Mouse (Mus musculus) right cerebral cortex, postnatal 25 days (tissue): ENCODE measurements around the gene Fras1.
A peak's percentile ranks its signal among the peaks of the same experiment; 100 is the strongest.

Experiments
- DNase-seq: peaks from one replicate; pipeline ENCODE4 v3.0.0; 2022

Gene Fras1

DNA sequence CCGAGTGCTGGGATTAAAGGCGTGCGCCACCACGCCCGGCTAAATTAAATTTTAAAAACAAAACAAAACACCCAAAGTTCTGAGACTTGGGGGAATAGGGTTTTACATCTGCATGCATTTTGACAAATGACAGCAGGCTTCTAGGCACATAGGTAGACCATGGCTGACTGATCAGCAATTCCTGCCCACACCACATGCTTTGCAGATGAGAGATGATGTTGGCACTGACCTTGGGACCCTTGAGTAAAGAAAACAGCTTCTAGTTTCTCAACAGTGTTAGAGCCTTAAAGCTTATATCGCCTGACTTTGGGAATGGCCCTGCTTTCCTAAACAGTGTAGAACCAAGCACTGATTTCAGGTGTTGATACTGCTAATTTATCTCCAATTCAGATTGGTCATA lies 216.9 kb downstream of the Fras1 start:
- DNase-seq: no peak

DNA sequence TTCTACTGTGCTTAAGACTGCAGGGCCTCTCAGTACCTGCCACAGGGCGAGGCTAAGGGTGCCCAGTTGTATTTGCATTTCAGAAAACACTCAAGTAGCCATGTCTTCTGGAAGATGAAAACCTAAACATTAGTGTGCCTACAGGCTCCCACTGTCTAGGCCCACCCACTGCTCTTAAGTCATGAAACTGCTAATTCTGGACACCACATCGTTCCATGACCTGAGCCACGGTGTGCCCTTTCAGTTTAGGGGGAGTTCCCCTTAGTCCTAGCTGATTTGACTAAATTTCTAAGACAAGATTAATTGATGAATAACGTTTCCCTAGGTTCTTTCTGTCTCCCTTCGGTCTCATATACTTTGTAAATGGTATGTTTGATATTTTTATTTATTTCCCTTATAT lies 222.0 kb downstream of the Fras1 start:
- DNase-seq: no peak

DNA sequence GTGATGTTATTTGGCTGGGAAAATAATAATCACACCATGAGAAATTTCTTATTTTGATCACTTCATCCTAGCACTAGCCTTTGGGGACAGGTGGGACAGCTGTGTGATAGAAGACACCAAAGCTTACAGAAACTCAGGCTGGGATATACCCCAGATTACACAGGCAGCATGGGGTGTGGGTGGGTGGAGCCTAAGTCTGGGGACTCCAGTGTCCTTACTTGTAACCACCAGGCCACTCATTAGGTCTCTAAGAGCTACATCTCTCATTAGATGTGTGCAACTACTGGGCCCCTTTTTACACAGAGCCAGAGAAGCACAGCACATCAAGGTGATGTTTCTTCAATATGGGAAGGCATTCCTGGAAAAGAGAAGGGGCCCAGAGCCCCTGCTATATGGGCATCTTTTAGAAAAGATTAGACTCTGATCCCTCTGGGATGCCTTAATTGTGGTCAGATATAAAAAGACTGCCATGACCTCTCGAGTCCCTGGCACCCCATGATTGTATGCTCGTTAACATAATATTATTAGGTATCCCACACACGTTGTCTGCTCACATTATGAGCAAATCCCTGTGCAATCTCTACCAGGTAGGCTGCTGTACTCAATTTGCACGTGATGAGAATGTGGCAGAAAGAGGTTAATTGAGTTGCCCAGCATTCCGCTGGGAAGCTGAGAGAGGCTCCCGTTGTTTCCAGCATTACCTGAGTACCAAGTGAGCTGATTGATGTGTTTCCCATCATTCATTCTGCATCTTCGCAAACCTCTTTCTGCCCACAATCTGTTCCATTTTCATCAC lies 230.4 kb downstream of the Fras1 start:
- DNase-seq: no peak

DNA sequence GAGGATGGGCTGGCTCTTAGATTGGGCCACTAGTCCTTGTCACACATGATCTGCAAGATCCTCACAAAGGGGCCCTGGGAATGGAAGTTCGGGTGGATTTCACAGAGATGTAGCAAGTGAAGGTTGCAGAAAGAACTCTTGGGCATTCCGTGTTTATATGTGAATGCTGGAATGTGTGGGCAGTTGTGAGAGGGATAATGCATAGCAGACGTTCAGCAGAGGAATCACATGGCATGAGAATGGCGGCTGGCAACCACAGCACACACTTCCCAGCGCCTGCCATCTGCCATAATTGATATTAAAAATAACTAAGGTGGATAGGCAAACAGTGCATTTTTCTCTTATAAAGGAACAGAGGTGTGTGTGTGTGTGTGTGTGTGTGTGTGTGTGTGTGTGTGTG lies 234.3 kb downstream of the Fras1 start:
- peak; percentile 11 for DNase-seq

DNA sequence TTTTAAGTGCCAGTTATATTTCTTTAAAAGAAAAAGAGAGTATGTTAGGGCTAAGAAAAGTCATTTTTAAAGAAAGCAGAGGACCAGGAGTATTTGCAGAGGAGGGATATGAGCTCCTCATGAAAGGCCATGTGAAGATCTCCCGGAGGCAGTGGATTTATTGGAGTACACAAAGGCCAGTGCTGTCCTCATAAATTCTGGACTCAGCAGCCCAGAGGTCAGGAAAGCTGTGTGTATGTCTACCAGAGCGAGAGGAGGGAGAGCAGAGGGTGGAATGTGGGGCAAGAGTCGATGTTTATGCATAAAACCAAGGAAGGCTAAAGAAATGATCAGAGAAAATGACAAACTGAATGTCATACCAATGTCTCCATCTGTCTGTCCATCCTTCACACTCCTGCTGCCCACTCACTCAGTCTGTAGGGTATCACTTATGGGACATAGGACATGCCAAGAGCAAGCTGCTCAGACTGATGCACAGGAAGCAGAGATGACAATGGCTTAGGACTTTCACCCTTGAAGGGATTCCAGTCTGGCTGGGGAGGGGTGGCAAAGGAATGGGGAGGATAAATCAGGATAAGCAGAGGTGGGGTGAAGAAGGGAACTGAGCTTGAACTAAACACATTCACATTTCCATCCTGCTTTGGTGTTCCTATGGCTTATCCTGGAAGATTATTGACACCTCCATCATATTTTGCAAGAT lies 235.0 kb downstream of the Fras1 start:
- DNase-seq: no peak

DNA sequence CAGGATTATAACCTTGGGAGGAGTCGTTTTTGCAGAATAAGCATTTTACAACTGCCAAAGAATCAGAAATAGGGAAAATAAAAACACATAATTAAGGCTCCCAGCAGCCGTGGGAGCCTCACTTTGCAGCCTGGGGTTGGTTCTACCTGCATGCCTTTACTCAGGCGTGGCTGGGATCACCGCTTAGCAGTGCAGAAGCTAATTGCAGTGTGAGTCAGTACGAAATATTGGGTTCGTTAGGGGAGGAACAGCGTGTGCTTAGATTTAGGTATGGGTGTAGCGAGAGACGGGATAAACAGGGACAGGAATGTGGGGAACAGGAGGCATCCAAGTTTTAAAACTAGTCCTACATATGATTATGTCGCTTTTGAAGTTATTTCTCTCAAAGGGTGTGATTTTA lies 238.3 kb downstream of the Fras1 start:
- DNase-seq: no peak

DNA sequence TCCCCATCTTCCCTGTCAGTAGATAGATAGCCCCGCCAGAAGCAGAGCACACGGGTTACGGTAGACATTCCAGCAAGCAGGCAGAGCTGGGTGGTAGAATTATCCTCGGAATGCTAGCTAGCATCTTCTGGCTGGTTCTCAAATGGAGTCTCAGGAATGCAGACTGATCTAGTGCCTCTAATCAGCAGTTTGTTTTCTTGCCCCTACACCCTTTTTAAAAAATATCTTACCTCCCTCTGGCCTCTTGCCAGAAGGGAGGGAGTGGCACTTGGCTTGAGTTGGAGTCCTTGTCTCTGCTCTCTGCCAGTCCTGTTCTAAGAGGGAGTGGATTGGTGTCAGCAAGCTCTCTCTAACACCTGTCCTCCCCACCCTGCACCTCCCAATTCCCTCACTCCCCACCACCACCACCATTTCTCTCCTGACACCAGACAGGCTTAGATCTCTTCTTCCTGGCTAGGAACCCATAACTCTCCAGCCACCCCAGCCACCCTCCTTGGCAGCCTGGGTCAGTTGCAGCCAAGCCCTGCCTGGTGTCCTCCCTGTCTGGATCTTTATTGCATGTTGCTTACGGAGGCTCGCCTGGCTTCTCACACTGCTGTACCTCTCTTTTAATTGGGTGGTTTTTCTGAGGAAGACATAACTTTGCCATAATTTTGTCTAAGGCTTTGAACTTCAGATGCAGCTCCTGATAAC lies 243.3 kb downstream of the Fras1 start:
- DNase-seq: no peak

DNA sequence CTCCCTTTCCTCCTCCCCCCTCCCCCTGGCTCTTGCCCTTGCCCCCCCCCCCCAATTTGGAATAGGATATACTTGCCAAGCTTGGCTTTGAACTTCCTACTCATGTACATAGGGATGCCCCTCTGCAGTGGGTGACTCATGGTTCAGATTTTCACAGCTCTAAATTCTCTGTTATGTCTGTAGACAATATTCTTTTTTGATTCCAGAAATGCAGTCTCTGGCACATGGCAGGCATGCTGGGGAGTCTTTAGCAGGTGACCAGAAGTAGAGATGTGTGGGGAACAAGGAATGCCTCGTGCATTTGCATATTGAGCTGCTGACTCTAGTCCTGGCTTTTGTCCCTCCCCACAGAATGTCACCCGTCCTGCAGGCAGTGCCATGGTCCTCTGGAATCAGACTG lies 244.3 kb downstream of the Fras1 start:
- DNase-seq: no peak

DNA sequence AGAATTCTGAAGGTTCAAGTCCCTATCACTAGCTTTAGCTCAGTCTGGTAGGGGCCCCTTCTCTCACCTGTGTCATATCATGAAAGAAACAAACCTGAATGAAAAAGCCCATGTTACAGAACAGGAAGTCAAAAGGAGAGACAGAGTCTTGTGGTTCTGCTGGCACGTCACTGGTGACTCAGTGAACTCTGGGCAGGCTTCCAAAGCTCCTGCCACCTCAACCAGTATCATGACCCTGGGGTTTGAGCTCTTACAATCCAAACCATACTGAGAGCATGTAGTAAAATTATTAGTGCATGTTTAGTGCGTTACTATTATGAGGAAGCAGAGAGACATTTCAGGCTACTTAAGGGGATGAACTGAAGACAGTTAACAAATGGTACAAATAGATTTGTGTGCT lies 246.5 kb downstream of the Fras1 start:
- no peak for DNase-seq

DNA sequence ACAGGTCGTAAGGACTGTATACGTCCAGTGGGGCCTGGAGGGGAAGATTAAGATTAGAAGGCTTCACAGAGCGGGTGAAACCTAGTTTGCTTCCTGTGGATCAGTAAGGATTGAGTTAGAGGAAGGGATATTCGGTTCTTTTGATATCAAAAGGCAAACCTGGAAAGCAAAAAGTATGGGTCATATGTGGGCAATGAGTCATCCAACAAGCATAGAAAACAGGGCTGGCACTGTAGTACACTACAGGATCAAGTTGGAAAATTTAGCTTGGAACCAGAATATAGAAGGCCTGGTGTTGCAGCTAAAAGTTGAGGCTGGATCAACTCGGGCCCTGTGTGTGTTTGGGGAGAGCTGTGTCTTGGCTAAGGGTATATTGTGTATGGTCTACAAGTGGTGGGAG lies 246.9 kb downstream of the Fras1 start:
- DNase-seq: no peak

DNA sequence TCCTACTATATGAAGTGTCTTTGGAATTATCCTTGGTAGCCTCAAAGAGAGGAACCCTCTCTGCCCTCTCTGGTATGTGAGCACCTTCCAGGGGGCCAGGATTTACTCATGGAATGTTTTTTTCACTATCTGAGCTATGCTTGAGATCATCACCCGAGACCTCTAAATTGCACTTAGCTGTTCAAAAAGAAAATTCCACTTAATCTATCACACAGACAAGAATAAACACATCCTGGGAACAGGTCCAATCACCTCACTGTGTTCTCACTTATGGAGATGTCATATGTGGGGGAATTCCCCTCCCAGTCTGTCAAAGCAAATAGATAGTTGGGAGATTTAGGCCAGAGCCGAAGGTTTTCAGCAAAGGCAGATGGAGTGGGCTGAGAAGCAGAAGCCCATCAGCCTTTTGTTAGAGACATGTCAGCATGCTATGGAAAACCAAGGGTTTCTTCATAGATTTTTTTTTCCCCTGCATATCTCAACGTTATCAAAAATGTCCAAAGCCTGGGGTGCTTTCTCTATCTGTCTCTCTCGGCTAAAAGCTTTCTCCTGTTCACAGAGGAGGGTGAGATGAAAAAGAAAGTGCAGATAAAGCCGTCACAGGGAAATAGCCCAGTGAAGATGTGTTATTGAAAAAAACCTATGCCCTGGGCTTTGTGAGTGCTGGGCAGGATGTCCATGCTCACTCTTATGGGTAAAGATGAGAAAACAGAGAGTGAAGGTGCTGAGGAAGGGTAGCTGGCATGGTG lies 249.0 kb downstream of the Fras1 start:
- no peak for DNase-seq

DNA sequence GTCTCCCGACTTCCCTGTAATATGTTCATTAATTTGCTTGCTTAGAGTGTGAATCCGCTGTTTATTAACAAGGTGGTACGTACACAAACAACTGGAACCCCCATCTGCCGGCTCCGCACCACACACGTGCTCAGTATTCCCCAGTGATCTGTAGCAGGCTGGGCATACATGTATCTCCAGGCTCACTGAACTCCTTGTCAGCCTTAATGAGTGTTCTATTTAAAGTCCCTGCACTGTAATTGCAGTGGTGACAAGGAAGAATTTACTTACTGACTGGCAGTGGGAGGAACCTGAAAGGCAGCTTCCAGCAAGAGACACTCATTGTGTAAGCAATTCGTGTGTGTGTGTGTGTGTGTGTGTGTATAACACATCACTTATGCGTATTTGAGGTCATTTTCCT lies 256.1 kb downstream of the Fras1 start:
- DNase-seq: no peak

DNA sequence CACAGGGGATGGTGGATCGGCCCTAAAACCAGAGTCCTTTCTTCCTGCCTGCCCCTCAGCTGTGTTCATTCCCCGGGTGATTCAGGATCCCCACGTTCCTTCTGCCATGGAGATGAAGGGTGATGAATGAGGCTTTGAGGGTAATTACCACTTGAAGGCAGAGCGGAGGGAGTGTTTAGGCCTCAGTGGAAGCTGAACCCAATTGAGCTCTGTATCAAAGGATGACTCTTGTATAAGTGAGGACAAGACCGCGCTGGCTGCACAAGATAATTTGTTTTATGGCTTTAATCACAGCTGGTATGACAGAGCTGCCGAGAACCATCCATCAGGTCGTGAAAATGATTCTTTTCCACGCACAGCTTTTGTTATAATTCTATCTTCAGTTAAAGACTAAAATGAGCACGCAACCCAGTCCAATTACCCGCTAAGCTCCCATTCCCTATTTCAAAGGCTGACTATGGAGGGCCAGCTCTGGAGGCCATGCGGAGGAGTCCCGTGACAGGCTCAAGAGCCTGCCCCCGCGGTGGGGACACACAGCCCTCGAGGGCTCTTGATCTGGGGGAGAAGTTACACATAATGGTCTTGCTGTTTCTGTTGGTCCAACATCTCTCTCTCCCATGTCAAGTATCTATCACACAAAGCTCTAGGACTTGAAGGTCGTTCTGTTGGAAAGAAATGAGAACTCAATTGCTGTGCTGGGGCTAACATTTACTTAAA lies 261.5 kb downstream of the Fras1 start:
- no peak for DNase-seq

DNA sequence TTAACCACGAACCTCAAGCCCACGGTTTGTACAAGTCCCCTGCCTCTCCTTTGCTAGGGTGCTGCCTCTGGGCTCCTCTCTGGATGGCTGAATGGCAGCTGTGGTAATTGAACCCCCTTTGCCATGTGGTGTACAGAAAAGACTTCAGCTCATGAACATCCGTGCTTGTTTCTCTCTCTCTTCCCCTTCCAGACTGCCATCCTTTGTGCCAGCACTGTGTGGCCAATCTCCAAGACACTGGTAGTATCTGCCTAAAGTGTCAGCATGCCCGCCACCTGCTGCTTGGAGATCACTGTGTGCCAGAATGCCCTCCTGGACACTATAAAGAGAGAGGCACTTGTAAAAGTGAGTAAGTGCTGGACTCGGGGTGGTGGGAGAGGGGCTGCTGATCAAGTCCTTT lies 262.1 kb downstream of the Fras1 start:
- DNase-seq: no peak

DNA sequence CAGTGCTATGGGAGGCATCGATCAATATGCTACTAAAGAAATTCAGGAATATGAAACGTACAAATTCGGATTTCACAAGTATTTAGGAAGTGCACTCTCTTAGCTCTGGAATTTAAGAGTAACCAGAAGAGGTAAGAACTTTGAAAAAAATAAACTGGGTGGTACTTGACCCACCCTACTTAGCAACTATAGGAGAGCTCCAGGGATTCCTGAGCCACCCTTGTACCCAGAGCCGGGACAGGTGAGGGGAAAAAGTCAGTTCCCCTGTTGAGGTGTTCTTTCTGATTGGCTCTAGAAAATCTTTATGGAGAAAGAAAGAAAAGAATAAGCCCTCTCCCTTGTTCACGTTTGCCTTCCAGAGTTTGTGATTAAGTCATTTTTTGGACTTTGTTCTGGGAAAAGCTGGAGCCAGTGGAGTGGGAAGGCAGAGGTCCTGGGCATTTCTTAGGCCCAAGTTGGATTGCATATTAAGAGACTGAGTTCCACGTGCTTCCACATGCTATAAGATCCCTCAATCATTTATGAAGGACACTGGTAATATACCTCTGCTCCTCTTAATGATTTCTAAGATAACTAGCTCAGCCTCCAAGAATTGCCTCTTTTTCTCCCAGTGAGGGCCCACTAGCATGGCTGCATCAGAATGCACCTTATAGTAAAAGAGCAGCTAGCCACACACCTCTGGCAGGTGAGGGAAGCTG lies 265.6 kb downstream of the Fras1 start:
- no peak for DNase-seq

DNA sequence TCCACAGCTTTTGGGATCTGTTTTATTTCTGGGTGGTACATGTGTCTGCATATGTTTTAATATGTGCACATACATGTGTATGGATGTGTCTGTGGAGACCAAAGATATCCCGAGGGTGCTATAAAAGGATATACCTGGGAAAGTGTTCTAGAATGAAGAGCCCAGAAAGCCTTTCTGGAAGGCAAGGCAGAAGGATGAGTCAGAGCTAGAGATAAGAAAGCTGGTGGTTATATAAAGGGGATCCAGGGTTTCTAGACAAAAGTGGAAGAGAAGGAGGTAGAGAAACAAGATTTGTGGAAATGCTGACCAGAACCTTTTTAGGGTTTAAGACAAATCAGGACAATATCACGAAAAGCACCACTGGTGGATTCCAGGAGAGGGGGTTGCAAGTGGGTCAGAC lies 267.5 kb downstream of the Fras1 start:
- DNase-seq: no peak

DNA sequence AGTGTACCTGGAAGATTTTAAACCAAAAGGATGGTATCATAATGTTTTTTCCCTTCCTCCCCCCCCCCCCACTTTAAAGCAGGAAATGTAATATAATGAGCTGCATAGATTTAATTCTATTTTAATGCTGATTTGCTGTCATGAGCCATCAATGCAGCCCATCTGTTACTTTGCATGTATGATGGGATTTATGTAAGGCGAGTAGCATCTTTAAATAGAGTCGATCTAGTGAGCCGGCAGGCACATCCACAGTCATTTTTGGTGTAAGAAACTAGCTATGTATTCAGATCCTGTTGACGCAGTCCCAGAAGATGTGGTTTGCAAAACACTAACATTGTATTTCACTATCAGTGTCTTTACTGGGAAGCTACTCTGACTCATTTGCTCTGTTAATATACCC lies 301.9 kb downstream of the Fras1 start:
- DNase-seq: no peak

DNA sequence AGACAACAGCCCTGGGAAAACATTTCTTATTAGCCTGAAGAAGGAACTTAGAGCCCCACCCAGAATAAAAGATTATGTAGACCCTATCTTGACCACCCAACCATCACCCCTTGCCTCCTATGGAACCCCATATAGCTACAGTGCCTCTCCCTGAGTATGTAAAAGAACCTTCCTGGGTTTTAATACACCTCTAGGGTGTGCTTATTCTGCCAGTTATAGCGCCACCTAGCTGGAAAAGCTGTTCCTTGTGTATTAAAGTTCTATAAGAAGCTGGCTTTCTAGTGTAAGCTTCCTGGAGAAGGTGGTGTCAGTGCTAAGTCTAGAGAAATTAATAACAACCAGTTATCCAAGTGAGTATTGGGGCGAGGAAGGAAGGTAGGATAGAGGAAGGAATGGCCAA lies 303.7 kb downstream of the Fras1 start:
- no peak for DNase-seq

DNA sequence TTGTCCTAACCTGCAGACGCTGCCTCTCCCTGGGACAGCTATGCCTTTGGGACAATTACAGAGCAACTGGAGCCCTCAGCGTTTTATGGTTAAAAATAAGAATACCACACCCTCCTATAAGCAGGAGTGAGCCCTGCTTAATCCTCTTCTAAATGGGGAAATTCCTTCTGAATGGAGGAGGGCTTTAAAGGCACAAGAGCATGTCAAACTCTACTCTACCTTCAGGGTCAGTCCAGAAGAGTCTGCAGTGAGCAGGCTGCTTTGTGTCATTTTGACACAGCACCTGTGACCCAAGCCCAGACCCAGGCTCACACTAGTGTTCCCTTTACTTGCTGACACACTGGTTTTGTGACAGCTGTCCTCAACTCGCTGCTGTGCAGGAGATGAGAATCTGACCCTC lies 307.3 kb downstream of the Fras1 start:
- no peak for DNase-seq

DNA sequence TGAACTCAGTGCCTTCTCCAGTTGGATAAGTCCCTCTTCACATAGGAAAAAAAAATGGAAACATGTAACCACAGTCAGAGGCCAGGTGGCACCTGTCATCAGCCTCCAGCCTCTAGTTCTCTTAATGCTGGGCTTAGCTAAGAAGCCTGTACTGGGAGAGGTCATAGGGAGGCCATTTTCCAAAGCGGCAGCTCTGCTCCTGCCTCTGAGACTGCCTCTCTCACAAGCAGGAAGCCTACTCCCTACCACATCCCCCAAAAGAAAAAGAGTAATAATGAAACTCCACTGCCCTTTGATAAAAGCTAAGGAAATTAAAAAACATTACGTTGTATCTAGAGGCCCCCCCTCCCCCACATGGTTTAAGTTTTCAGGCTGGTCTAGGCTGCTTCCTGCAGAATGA lies 309.0 kb downstream of the Fras1 start:
- no peak for DNase-seq

DNA sequence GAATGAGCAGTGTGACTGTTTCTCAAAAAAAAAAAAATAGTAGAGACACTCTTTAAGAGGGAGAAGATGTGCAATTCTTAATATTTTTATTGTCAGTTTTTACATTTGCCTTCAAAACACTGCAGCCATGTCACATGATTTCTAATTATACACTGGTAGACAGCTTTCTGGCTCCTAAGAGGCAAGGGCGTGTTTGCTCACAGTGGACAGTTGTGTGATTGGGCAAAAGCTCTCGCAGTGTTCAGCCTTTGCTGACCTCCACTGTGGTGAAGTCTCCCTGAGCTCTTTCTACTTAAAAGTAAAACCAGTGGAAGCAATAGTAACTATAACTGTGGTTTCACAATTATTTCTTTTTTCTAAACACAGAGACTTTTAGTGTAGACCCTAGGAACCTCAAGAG lies 315.1 kb downstream of the Fras1 start:
- no peak for DNase-seq

DNA sequence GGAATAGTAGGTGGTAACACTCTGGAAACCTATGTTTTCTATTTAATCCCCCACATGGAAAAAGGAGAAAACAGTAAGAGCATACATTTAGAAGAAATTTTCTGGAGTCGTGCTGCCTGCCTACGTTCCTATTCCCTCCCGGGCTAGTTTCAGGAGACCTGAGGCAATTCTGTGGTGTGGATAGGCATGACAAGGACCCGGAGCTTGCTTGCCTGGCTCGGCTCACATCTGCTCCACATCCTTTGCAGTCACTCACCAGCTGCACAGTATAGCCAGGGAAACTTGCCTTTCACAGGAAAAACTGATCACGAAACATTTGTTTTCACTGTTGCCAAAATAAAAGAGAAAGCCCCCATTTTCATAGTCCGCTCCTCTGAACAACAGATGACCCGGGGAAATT lies 325.2 kb downstream of the Fras1 start:
- DNase-seq: no peak
